Mouse (Mus musculus) CD8-positive naive resting alpha-beta T cell, adult 2 months (primary cell): ENCODE measurements around the gene Emc6.

ENCODE experiments used
- DNase-seq, 2 experiments: peaks; one replicate each; pipeline ENCODE4 v3.0.0; 2022; ENCODE audit warnings: low read depth in 2 of 2, low spot score in 2 of 2

The Emc6 gene

DNA sequence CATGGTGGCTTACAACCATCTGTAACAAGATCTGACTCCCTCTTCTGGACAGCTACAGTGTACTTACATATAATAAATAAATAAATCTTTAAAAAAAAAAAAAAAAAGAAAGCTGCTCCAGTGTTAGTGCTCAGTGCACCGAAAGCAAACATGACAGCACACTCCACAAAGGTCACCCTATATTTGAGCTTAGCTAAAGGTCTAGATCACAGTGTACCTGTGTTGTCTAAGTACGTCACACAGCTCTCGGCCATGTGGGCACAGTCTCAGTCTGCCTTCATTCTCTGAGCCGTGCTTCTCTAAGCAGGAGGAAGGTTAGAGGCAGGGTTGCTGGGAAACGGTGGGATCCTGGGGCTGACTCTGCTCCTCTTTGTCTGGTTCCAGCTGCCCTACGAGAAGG lies 50.3 kb downstream of the Emc6 start:
- no peak for DNase-seq
